Mouse (Mus musculus) G1E-ER4 (cell line): ENCODE results near the gene Fam83g. TPM values are rescaled to one million over a fixed set of nuclear protein-coding genes. Genes with fewer than 3 reads are reported as not detected.

Experiments
- GATA1 ChIP-seq: IDR thresholded peaks from one replicate; pipeline ENCODE4 v1.8.0; 2012; ENCODE audit warnings: low read length, inconsistent platforms
- polyA plus RNA-seq: library from polyadenylated mRNA; stranded (reverse); fragments of >175 nt; gene quantifications from 2 replicates; pipeline ENCODE4 v1.2.3, GENCODE M21; 2012

The Fam83g gene
- polyA plus RNA-seq, result not detected in 2 replicates

DNA sequence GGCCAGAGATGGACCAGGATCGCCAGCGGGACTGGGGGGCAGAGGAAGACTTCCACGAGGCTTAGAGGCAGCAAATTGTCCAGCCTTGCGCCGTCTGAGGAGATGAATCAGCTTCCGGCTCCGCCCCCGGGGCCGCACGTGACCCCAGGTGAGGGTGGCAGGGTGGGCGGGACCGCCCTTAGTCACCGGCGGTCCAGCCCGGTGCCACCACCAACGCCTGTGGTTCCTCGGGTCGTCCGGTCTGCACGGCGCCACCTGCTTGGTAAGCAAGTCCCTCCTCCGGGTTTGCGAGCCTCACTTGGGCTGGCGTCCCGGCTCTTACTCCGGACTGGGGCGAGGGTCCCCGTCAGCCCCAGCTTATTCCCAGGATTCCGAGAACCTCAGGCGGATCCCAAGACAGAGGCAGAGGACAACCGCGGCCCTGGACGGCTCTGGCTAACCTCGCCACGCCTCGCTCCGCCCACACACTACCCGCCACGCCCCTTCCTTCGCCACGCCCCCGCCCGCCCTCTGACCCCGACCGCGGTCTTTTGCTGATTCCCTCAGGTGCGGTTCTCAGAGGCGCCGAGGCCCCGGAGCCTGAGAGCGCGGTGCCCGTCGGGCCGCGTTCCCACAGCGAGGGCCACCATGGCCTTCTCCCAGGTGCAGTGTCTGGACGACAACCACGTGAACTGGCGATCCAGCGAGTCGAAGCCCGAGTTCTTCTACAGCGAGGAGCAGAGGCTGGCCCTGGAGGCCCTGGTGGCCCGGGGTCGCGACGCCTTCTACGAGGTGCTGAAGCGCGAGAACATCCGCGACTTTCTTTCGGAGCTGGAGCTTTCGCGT is at the start of gene Fam83g:
Gene Fam83g (plus strand): TSS at position 185 of the 825 bp plus-strand sequence.
- no peak for TF ChIP-seq GATA1

DNA sequence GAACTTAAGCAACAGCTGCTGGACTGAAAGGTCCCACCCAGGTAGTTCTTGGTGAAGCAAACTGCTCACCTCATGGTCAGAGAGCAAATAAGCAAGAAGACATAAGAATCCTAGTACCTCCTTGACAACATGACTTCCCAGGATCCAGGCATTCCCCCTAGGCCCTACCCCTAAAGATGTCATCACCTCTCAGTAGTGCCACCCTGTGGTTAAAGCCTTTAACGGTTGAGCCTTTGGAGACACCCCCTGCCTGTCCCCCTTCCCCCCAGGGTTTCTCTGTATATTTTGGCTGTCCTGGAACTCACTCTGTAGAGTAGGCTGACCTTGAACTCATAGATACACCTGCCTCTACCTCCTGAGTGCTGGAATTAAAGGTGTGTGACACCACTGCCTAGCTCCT is 46.5 kb upstream of the Fam83g start:
- TF ChIP-seq GATA1, result no peak

DNA sequence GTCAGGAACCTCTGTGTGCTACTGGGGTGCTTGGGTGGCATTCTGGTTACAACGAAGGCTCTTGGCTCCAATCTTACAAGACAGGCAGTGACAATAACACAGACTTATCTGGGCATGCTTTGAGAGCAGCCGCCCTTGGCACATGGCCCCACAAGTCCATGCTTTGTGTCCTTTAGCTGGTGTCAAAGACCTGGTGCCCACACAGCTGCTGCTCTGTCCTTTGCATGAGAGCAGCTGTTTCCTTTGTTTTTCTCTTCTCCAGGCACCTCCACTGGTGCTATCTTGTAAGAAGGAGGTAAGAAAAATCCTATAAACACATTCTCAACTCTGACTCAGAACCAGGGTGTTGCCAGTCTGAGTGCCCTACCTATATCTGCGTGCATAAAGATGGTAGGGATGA is 46.0 kb upstream of the Fam83g start:
- no peak for TF ChIP-seq GATA1

DNA sequence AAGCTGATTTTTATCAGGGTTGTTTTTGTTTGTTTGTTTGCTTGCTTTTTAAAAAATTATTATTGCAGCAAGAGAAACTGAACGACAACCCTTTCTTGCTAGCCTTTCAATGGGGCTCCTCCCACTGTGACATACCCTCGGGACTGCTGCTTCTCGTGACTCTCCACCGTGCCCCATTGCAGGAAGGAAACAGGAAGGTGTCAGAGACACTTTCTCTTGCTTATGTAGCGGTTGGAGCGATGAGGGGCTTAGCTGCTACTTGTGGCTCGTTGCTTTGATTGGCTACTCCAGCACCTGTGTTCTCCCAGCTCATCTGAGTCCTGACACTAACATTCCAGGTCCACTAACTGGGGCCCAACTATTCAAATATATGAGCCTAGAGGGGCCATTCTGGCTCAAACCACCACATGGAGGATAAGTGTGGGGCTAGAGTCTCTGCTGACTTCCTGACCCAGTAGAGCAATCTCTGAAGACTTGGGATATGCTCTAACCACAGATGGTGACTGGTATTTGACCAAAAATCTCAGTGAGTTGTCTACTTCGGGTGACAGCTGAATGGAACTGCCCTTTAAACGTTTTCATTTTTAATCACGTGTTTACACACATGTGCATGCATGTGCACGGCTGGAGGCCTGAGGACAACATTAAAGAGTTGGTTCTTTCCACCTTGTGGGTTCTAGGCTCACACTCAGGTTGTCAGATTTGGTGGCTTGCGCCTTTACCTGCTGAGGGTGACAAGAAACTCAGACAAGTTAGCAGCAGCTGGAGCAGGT is 44.9 kb upstream of the Fam83g start:
- TF ChIP-seq GATA1, result no peak

DNA sequence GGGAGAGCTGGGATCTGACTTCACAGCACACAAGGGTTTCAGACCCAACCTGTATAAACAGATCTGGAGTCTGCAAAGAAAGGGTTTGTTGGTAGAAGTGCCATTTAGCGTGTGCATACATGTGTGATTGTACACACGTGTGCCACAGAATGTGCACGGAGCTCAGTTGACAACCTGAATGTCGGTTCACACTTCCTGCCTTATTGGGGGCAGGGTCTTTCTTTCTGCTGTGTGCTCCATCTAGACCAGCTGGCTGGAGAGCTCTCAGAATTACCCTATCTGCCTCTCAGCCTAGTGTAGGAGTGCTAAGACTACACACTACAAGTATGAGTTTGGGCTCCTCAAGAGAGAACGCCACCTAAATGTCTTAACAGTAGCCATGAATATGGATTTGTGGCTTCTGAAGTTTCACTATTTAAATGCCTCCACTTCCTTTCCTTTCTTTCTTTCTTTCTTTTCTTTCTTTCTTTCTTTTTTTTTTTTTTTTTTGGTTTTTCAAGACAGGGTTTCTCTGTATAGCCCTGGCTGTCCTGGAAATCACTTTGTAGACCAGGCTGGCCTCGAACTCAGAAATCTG is 44.2 kb upstream of the Fam83g start:
- no peak for TF ChIP-seq GATA1

DNA sequence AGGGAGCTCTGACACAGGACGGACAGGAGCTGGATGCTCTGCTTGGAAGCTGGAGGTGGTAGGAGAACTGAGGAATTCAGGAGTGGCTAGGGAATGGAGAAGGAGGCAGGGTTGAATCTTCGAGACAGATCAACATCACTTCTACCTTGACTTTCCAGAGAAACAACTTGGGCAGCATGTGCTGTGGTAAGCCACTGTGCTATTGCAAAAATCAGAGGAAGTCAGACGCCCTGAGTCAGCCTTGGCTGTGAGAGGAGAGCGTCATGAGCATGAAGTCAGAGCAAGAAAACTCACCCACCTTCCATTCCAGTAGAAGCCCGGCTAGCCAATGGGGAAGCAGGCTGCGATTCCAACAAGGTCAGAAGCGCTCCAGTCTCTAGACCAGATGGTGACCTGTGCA is 41.8 kb upstream of the Fam83g start:
- TF ChIP-seq GATA1, result no peak

DNA sequence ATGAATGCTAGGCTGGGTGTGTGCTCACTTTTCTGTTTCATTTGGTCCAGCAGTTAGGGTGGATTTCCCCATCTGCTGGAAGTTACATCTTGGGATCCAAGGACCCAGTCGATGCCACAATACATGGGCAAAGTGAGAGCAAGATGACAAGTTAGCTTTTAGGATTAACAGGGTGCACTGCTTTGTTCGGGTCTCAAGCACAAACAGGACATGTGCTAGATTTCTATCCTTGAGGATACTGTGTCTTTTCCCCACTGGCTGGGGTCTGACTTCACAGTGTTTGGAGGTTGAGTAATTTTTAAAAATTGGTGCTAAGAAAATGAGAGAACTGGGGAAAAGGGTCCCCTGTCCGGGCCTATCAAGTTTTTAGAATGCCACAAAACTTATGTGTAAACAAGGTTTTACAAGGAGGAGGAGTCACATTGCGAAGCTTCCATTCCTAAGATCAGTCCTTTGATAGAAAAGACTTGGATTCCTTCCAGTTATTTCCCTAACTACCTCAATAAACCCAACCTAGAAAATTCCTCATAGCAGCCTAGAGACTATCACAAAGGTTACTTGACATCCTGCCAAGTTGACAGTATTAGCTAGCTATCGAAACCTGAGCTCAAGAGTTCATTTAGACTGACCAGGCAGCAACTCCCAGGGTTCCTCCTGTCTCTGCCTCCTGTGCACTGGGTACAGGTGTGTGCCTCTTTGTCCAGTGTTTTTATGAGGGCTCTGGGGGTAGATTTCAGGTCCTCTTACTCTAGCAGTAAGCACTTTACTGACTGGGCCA is 40.5 kb upstream of the Fam83g start:
- TF ChIP-seq GATA1, result no peak

DNA sequence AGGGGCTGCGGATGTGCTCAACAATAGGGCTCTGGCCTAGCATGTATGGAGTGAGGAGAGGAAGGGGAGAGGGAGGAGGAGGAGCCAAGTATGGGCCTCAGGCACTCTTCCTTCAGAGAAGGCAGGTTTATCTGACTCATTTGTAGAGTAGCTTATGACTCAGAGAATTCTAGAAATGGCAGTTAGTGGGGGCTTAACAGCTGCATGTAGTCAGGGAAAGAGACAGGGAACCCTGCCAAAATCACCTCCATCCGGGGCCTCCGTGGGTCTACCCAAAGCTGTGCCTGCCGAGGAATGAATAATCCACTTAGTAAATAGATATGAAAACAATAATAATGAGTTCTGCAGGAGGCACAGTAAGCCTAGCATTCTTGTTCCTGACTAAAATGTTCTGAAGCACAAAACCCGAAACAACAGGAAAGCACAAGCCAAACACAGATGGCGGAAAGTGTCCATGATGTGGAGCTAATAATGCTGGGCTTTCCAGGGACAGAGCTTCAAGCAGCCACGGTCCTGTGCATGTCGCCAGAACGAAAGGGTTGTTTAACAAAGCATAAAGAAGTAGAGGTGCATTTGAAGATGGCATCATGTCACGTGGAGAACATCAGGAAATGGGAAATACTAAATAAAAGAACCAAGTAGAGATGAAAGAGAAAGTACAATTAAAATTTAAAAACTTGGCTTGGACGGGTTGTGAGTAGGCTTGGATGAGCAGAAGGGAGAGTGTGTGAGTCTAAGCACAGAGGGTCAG is 39.1 kb upstream of the Fam83g start:
- TF ChIP-seq GATA1, result no peak

DNA sequence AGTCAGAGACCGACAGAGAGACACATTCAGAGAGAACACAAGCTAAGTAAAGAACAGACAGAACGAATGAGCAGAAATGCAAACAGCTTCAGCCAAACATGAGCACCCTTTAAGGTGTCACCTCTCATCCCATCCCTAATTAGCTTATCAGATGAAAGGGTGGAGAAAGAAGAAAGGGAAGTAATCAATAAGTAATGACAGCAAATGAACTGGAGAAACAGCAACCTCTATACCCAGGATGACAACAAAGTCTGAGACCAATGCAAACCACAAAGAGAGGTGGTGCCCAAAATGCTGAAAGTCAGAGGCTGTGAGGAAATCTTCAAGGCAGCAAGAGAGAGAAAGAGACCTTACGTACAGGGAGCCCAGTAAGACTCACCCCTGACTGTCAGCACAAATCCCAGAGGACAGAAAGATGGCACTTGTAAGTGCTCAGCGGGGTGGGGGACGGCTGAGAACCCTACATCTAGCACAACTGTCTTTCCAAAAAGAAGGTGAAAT is 38.5 kb upstream of the Fam83g start:
- no peak for TF ChIP-seq GATA1

DNA sequence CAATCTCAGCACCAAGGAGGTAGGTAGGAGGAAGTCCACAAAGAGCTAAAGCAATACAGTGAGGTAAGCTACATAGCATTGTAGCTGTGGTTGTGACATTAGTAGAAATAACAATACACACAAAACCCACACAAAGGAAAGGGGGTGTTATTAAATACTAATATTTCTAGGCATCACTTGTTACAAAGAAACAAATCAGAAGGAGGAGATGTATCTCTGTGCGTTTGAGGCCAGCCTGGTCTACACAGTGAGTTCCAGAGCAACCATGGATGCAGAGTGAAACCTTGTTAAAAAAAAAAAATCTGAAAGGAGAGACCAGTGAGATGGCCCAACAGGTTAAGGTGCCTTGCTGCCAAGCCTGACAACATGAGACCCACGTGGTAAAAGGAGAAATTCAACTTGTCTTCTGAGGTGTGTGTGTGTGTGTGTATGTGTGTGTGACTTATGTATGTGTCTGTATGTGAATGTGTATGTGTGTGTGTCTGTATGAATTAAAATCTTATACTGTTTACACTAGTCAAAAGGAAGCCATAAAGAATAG is 37.3 kb upstream of the Fam83g start:
- no peak for TF ChIP-seq GATA1

DNA sequence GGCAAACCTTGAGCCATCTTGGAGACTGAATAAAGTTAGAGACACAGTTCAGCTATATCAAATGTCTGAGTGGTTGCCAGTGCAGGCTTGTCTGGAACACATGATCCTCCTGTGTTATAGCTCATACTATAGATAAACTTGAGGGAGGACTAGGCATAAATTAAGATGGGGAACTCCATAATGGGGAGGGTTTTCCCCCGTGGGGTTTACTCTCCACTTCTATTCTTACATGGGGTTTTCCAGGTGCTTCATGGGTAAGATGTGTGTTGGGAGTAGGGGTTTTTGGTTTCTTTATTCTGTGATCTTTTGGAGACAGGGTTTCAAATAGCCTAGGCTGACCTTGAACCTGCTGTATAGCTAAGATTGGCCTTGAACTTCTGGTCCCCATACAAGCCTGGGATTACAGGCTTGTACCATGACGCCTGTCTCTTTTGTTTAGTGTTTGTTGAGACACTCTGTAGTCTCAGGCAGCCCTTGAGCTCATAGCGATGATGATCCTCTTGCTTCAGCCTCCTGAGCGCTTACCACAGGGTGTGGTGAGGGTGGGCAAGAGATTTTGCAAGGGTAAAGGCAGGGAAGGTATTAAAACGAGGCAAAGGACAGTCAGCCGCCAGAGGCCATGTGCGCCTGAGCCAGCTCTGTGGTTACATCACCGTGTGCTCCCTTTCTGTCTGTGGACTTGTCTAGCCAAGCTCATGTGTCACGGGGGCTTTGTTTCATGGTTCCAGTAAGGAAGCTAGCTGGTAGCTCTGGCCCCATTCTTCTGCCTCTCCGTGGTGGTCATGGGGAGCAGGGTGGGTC is 36.6 kb upstream of the Fam83g start:
- TF ChIP-seq GATA1, result no peak

DNA sequence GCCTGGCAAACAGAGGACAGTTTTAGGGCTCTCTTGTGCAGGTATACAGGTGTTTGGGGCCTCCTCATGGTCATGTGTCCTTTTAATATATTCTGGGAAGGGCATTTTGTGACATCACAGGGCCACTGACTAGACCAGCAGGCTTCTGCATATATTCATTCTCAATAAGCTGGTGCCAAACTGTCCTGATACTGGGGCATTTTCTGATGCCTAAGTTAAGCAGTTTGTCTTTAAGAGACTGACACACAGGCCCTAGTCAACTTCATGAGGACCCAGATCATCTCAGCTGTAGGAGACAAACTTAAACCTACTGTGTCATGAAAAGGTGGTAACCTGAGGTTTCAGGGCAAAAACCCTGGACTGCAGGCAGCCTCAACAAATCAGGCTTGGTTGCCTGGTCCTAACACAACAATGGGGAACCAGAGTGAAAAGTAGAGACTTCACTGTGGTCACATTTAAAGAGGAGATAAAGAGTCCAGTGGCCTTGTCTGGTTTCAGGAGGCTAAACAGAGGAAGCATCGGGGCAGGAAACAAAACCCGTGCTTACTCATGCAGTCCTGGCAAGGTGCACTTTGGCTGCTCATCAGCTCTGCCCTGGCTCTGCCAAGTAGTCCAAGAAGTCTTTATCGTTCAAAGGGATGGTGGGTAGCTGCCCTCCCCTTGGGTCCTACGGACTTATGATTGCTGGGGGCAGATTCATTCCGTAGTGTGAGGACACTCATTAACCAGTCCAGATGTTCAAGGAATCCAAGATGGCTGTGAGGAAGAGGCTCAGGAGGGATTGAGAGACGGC is 35.7 kb upstream of the Fam83g start:
- TF ChIP-seq GATA1, result no peak

DNA sequence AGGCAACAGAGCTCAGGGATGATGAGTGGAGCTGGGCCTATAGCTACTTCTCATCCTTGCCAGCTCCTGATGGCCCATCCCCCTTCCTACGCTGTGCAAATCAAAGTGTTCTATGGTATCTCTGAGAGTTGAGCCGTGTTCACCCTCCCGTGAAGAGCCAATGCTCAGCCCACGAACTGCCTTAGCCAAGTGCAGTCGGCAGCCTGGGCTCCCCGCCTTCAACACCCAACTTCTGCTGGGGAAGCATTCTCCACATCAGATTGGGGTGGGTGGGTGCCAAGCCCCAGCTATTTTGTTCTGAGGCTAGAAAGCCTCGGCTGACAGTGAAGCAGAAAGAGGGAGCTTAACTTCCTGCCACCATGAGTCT is 35.2 kb upstream of the Fam83g start:
- no peak for TF ChIP-seq GATA1

DNA sequence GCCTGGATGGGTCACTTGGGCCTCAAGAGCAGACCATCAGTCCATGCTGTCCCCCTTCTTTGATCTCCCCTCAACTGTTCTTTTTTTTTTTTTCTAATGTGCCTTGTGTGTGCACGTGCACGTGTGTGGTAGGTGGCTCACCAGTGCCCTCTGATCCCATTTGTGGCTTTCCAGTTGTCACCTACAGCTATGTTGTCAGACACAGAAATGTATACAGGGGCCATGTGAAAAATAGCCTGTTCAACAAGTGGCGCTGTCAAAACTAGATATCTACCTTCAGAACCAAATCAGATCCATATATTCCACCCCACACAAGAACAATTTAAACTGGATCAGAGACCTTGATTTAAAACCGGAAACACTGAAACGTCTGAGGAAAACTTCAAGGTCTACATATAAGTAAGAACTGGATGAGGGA is 34.7 kb upstream of the Fam83g start:
- no peak for TF ChIP-seq GATA1
